Mouse (Mus musculus): Measurements from ENCODE around the gene Krt6b.
"Not testable (repeated sequence)": the region's sequence is repeated elsewhere in the genome, so short reads cannot be mapped to it uniquely, and the experiment has no call there.

Gene Krt6b

DNA sequence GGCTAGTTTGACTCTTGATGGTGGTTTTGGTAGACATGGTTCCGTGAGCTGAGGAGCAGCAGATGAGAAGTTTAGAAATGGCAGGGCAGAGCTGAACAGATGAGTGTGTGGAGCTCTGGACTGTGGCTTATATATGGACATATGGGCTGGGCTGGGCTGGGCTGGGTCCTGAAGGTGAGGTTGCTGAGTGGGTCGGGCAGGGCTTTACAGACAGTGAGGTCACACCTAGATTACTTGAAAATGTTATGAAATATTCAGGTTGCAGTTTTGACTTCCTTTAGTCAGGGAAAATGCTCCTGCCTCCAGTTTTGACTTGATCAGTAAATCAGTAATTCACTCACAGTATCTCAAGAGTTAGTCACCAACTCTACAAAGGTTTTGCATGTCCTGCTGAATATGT is at the start of gene Krt6b:
TSS of gene Krt6b (minus strand) at position 101 of the 400 bp plus-strand sequence.
- DNase-seq: no peak

DNA sequence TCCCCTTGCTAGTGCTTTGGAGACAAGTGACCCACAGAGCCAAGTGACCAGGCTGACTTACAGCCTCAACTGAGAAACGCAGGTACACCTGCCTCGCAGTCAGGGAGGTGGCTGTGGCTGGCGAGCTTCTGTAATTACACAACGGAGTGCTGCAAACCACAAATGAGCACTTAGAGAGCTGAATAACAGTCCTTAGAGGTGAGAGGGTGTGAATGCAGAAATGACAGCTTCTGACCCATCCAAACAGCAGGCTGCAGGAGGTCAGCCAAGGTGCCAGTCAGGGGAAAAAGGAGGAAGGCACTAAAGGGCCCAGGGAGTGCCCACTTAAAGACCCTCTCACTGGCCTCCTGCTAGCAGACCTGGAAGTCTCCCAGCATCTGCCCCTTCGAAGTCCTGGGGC is 44.6 kb upstream of the Krt6b start:
- no peak for DNase-seq

DNA sequence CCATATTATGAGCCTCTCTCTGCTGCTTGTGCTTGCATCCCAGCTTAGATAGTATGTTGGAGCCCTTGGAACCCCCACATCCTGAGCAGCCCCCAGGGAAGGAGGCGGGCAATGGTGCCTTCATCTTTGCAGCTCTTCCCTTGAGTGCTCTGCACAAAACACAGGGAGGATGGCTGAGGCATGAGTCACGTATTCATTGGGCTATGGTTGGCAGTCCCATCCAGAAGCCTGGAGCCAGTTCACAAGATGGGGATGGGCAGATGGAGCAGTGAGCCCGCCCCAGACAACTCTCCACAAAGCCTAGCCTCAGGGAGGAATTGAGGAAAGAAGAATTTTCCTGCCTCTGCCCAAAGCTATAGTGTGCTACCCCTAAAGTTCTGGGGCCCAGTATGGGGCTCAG is 35.7 kb upstream of the Krt6b start:
- DNase-seq: no peak

DNA sequence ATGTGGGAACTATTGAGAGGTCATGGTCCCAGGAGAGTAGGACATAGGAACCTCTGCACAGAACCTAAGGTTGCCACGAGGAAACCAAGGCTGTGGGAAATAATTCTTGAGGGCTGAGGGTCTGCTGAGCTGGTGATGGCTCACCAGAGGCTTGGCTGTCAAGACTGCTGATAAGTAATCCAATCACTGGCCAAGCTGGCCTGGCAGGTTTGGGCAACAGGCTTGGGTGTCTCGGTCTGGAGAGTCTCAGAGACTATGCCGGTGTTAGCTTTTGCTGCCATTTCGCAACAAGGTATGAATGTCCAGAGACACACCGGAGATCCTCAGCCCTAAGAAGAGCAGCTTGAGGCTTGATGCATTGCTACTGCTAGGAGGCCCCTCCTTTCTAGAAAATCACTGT is 34.3 kb upstream of the Krt6b start:
- DNase-seq: no peak

DNA sequence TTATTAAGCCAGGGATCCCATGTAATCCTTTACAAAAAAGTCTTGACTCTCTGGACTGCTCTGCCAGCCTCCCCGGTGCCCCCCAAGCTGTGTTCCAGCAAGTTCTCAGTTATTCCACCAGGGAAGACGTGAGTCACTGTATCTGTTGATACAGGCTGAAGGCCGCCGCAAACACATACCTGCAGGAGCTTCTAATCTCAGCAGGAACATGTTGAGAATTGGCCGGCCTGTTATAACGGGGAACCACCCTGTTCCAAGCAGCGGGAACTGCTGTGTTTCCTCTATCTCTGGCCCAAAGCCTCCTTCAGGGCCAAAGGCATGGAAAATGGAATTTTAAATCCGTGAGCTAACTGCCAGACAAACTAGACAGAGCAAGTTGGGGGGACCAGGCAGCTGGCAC is 33.6 kb upstream of the Krt6b start:
- no peak for DNase-seq

DNA sequence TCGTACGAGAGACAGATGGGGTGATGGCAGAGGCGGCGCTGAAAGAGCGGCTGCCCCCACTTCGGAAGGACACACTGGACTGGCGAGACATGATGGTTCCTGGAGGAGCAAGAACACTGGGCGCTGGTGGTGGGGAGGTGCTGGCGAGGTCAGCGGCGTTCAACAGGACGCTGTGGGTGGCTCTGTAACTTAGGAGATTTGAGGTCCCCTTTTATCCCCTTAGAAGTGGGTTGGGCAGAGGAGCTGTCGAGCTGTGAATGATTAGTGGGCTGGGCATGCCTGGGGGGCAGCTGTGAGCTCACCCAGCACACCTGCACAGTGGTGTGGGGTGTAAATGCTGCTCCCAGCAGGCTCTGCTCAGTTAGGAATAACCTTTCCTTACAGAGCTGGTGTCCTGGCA is 32.6 kb upstream of the Krt6b start, which contains the start of gene Krt5:
TSS of gene Krt5 (minus strand) at position 179 of the 400 bp plus-strand sequence.
- no peak for DNase-seq

DNA sequence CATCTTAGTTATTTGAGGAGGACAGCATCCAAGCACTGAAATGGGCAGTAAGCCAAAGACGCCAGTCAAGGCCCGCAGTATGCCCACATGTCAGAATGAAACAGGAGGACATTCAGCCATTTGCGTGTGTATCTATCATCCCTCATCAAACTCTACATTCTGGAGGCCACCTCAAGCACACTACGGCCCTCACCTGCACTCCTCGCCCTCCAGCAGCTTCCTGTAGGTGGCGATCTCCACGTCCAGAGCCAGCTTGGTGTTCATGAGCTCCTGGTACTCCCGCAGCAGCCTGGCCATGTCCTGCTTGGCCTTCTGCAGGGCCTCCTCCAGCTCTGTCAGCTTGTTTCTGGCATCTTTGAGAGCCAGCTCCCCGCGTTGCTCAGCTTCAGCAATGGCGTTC is 28.6 kb upstream of the Krt6b start:
- DNase-seq: no peak

DNA sequence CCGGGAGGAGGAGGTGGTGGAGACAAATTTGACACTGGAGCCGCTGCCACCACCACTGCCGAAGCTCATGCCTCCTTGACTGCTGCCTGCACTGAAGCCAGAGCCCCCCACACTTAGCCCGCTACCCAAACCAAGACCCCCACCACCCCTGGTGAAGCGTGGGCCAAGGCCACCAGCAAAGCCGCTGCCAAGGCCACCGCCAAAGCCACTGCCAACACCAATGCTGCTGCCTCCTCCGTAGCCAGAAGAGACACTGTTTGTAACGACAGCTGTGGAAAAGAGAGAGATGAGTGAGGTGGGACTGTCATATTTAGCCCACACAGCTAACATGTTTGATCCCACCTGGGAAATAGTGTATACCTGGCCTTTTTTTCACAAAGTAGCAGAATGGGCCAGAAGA is 27.4 kb upstream of the Krt6b start:
- DNase-seq: no peak

DNA sequence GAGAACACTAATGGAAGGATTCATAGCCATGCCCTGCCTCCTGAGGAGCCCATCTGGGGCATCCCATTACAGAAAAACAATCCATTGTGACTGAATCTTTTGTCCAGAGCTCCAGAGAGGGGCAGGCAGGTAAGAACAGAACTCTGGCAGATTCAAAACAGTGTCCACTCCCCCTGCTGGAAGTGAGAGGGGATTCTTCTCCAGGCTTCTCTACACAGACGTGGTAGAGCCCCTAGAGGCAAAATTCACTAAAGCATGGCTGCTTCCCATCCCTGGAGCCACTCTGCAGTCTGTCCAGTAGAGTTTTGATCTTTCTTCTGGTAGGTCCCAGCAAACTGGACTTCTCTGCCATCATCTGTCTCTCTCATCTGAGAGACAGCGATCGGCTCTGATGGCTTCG is 24.0 kb upstream of the Krt6b start:
- no peak for DNase-seq

DNA sequence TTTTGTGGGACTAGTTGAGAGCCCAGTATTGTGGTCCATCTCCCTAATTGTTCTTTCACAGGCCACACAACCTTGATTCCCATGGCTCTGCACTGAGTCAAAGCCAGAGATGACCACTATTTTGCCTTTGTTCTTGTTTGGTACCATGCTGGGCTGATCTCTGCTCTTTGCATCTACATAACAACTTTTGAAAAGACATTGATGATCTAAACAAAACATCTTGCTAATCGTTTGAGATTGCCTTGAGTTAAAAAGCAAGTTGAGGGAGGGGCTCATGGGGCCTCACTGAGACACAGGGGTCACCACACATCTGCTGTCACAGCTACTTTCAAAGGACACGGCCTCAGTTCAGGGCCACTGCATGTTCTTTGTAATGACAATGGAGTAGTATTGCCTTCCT is 22.3 kb upstream of the Krt6b start:
- no peak for DNase-seq

DNA sequence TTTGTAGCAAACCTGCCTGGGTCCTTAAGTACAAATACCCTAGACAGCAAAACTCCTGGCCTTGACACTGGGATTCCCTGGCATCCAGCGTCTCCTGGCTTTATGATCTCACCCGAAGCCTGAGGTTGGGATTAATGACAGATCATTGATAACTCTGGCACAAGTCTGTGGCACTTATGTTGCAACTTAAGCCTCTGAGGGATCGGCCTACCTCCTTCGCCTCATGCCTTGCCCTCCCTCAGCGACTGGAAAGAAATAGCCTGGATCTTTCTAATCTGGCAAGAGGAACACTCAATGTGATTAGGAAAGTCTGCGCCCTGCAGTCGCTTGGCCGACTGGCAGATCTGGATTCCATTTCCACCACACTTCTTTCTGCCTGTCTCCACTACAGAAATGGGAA is 19.8 kb upstream of the Krt6b start:
- no peak for DNase-seq

DNA sequence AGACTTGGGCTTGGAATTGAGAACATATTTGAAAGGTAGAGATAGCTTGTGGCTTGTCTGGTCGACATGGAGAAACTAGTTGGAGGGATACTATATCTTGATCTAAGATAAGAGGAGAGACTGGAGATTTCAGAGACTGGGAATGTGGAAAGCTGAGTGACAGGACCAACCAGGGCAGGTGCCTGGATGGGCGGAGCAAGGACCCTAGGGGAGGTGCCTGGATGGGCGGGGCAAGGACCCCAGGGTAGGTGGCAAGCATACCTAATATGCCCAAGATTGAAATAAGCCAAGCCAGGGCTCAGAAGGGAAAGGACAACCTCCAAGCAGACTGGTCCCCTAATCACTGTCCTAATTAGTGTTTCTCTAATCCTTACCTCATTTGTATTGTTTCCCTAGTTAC is 19.1 kb upstream of the Krt6b start:
- no peak for DNase-seq

DNA sequence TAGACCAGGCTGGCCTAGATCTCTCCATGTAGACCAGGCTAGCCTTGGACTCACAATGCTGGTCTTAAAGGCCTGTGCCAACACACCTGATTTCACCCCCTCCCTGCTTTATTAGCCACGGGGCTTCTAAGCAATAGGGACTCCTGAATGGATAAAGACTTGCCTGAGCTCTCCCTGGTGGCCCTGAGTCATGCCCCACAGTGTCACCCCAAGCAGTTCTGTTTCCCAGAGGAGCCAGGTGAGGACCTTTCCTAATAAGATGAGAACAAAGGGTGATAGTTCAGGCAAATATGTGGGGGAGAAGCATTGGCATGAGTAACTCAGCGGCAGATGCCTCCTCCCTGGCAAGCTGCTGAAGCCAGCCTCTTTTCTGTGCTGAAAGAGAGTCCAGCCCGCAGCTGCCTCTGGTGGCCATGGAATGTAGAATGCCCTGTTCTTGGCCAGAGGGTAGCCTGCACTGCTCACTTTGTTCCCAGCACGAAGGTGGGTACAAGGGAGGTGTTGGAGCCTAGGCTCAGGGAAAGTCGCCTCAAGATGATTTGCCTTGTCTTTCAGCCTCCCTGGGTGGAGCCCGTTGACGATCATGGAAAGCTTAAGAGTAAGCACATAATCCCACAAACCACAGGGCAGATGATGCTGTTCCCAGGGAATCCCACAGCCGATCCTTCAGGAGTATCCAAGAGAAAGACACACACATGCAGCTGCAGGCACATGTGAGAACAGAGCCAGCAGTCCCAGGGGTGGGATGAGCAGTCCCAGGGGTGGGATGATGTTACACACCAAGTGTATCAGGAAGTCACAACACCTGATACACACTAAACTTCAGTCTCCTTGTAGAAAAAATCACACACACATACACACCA is 17.5 kb upstream of the Krt6b start:
- DNase-seq: no peak

DNA sequence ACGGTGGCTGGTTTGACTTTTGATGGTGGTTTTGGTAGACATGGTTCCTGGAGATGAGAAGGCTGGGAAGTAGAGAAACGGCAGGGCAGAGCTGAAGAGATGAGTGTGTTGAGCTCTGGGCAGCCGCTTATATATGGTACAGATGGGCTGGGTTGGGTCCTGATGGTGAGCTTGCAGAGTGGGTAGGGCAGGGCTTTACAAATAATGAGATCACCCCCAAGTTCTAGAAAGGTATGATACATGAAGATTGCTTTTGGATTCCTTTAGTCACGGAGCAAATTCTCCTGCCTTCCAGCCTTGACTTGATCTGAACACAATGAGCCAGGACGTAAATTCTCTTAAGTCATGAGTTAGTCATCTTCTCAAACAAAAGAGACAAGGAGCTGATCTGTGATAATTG is 14.1 kb upstream of the Krt6b start, which contains the start of gene Krt6a:
TSS of gene Krt6a (minus strand) at position 101 of the 400 bp plus-strand sequence.
- DNase-seq: no peak

DNA sequence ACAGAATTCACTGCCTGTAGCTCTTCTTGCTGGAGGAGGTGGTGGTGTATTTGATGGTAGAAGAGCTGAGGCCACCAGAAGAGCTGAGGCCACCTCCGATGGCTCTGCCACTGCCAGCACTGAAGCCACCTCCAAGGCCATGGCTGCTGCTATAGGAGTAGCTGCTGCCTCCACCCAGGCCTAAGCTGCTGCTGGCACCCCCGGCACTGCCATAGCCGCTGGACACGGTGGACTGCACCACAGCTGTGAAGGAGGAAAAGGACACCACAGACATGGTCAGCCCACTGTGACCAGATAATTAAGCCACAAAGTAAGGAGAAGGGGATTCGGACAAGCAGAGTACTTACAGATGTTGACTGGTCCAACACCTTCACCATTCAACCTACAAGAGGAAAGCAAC is 10.4 kb upstream of the Krt6b start:
- DNase-seq: not testable (repeated sequence)

DNA sequence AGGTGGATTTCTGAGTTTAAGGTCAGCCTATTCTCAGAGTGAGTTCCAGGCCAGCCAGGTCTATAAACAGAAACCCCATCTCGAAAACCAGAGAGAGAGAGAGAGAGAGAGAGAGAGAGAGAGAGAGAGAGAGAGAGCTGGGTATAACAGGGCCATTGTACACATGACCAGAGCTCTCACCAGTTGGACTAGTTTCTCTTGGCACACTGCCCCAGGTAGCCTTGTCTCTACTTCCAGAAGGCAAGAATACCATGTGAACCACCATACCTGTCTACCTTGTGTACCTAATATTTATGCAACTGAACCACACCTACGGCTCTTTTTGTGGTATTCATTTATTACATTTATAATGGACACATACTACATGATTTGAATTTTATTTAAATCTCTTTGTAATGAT is 8.1 kb upstream of the Krt6b start:
- DNase-seq: no peak

DNA sequence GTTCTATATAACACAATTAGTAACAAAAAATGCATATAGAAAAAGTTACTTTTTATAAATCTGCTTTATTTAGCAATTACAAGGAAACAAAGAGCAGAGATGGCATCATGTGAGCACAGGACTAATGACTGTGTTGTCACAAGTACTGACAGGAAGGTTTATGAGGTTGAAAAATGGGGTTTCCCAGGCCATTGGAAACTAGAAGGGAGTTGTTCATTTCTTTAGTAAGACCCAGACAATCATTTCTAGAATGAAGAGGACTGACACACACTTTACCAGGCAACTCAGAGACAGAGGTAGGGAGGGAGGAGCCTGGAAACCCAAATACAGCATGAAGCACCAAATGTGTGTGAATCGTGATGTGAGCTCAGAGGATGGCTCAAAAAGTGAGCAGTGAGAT is 4.1 kb downstream of the Krt6b start:
- DNase-seq: no peak

DNA sequence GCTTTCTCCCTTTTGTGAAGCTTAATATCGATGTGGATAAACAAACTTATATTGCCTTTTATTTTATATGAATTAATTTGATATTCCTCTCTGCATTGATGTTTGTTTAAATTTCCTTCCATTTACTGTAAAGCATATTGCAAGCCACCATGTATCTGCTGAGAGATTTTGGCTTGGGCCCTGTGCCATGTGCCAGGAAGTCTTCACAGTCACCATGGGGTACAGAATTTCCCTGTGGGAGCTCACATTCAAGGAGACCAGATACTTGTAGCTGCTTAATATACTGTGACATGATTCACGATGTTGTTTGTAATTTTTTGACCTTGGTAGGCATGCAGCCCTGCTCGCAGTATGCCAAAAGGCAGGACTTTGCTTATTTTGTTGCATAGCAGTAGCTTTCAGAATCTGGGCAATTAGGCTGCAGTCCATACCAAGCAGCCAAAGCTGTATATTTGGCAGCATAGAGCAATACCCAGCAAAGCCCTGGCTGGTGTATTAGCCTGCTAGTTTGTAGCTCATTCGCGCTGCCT is 27.3 kb downstream of the Krt6b start:
- DNase-seq: no peak

DNA sequence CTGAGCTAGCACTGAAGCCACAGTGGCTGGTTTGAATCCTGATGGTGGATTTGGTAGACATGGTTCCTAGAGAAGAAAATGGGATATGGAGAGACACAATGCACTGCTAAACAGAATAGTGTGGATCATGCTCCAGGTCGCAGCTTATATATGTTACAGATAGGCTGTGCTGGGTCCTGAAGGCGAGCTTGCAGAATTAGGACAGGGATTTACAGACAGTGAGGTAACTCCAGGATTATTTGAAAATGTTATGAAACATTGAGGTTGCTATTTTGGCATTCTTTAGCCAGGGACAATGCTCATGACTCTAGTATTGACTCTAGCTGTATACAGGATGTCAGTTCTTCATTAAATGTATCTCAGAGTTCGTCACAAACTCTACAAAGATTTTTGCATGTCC is 32.8 kb downstream of the Krt6b start, which contains the start of gene Gm5478:
TSS of gene Gm5478 (minus strand) at position 101 of the 400 bp plus-strand sequence.
- DNase-seq: no peak

DNA sequence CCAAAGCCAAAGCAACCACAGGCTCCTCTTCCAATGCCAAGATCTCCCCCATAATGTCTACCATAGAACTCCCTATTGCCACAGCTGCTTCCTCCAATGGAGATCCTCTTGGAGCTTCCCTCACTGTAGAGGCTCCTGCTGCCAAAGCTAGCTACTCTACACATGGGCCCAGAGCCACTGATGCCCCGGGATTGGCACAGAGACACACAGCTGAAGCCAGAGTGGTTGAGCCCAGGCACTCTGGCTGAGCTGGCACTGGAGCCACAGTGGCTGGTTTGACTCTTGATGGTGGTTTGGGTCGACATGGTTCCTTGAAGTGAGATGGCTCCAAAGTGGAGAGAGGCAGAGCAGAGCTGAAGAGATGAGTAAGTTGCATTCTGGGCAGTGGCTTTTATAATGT is 52.2 kb downstream of the Krt6b start, which contains the start of gene Gm5414:
TSS of gene Gm5414 (minus strand) at position 305 of the 400 bp plus-strand sequence.
- no peak for DNase-seq
